Mouse (Mus musculus): Measurements from ENCODE around the gene Elovl1. TPM values are rescaled to one million over a fixed set of nuclear protein-coding genes. Genes with fewer than 3 reads are reported as not detected.

Gene Elovl1
- polyA plus RNA-seq, 2 experiments from 2014 or later, result 115 to 129 TPM

- no peak for ATAC-seq
These were observed 1.5 kb downstream of the Elovl1 start for GRCm38 (mm10) chr4:118429215-118429895.

DNA sequence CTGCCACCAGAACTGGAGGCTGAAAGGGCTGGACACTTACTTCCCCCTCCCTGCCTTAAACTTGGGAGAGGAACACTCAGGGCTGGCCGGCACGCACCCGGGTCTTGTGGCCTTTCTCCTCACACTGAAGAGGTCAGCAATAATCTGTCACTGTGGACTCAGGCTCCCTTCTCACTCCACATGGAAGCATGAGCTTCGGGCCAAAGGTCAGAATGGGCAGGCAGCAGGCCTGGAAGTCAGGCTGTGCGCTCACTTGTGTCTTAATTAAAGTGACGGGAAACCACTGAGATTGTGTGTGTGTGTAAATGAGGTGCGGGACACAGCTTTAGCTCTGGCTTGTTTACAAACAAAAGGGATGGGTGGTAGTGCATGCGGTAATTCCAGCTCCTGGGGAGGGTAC, 4.4 kb downstream of the Elovl1 start:
- no peak for ATAC-seq

- peak; percentile 98 for ATAC-seq
These were observed 9.1 kb downstream of the Elovl1 start, which contains the start of gene Cdc20 for GRCm38 (mm10) chr4:118436820-118437603. Gene Cdc20 (minus strand): TSS chr4:118437352.

DNA sequence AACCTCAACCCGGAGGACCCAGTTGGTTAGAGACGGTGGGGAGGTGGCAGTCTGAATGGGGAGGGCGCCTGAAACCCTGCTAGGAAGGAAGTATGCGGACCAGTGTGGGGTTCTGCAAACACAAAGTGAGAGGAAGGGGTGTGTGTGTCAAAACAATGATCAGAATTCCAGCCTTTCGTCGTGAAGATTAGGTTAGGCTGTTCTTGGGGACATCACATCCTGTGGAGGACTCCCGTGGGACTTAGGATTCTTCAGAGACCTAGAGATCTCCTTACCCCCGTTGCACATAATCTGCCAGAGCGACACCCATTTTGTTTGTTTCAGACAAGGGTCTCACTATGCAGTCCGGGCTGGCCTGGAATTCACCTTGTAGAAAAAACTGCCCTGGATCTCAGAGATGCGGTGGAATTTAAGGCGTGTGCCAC, 9.9 kb downstream of the Elovl1 start:
- ATAC-seq, result peak; percentile 36

GRCm38 (mm10) chr4:118445088-118445487, 17.2 kb downstream of the Elovl1 start:
- no peak for ATAC-seq

GRCm38 (mm10) chr4:118445781-118446414, 18.0 kb downstream of the Elovl1 start:
- no peak for ATAC-seq

DNA sequence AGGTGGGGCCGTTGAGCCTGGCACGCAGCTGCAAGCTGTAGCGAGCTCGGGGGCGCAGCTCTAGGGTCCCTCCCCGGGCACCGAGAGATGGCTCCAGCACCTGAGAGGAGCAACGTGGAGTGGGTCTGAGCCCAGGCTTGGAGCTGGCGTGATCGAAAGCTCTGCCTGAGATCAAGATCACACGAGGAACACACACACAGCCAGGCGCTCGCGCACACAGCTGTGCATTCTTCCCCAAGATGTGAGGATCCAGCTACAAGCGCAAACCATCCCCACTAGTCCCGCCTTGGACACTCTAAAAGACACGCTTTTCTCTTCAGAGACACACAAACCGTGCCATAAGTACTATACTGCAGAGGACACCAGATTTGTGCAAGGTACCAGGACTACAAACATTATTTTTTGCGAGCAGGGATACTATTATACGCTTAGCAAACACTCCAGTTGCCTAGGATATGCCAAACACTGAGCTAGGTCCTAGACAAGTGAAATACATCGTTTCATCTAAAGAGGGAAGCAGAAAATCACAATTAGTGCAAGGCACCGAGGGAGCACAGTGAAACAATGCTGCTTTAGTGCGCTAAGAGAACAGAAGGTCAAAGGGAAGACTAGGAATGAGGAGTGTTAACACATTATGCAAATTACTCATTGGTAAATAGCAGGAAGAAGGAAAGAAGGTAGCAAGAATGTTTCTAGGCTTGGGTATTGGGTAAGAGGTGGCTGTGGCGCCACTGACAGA, 18.7 kb downstream of the Elovl1 start:
- ATAC-seq, result no peak

GRCm38 (mm10) chr4:118457345-118457975, 29.6 kb downstream of the Elovl1 start, which contains the start of gene Mpl:
Gene Mpl (minus strand): TSS chr4:118457513.
- no peak for ATAC-seq

DNA sequence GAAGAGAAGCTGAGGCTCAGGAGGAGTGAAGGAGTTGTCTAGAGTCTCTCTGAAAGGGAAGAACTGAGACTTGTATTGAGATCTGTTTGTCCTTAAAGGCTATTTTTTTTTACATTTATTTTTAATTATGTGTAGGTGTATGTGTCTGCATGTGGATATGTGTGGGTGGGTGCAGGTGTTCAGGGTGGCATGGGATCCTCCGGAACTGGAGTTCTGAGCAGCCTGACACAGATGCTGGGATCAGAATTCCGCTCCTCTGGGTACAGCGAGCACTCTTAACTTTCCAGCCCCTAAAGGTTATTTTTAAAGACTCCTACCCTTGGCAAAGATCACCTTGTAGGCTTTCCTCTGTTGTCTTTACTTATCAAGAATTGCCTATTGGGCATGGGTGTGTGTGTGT, 37.1 kb downstream of the Elovl1 start:
- ATAC-seq, result no peak

GRCm38 (mm10) chr4:118465697-118466163, 37.8 kb downstream of the Elovl1 start:
- no peak for ATAC-seq

DNA sequence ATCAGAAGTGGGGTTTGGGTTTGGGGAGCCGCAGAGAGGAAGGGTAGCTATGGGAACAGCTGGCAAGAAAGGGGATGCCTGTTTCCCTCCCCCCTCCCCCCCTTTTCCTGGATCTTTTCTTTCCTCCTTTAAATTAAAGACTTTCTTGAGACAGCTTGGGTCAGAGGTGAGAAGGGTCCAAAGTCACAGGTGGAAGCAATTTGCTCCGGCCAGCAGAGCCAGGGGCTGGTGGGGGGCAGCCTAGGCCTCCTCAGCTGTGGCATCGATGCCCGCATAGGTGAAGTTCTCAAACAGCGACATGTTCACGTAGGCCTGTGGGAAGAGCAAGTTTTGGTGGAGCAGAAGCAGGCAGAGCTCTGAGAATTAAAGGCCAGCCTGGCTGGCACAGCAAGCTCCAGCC, 43.4 kb downstream of the Elovl1 start:
- no peak for ATAC-seq

- ATAC-seq, result no peak
These were observed 44.8 kb downstream of the Elovl1 start for GRCm38 (mm10) chr4:118472687-118473086.

- no peak for ATAC-seq
These were observed 49.1 kb downstream of the Elovl1 start for GRCm38 (mm10) chr4:118476773-118477530.

Other genes starting within 250 kb of the Elovl1 start
- 10 to 100 TPM in 1 of 2 experiments, 1 to 10 TPM in 1; 4.3 to 14.3 TPM for gene Kdm4a, start 248.1 kb upstream of the Elovl1 start, polyA plus RNA-seq (2017; shearing (Covaris generic))
- under 1 TPM; 0.39 to 0.65 TPM for gene Ptprf, start 136.7 kb upstream of the Elovl1 start, polyA plus RNA-seq (2017; shearing (Covaris generic))
- gene Szt2, start 18.8 kb upstream of the Elovl1 start, polyA plus RNA-seq (2017; shearing (Covaris generic)), result 10 to 100 TPM in 1 of 2 experiments, 1 to 10 TPM in 1; 9.7 to 13.5 TPM
- 100 to 1,000 TPM; 110 to 111 TPM for gene Med8, start 18.8 kb upstream of the Elovl1 start, polyA plus RNA-seq (2017; shearing (Covaris generic))
- 1 to 10 TPM; 4.6 to 7.1 TPM for gene Cdc20, start 9.3 kb downstream of the Elovl1 start, polyA plus RNA-seq (2017; shearing (Covaris generic))
- gene Mpl, start 29.4 kb downstream of the Elovl1 start, polyA plus RNA-seq (2017; shearing (Covaris generic)), result not detected
- gene Tie1, start 62.0 kb downstream of the Elovl1 start, polyA plus RNA-seq (2017; shearing (Covaris generic)), result under 1 TPM in 1 of 2 experiments, not detected in 1; 0.16 TPM
- gene 2610528J11Rik, start 98.9 kb downstream of the Elovl1 start, polyA plus RNA-seq (2017; shearing (Covaris generic)), result not detected
- gene Tmem125, start 116.0 kb downstream of the Elovl1 start, polyA plus RNA-seq (2017; shearing (Covaris generic)), result not detected
- not detected for gene Cfap57, start 192.7 kb downstream of the Elovl1 start, polyA plus RNA-seq (2017; shearing (Covaris generic))
- gene Ebna1bp2, start 192.7 kb downstream of the Elovl1 start, polyA plus RNA-seq (2017; shearing (Covaris generic)), result 100 to 1,000 TPM; 167 to 193 TPM
- not detected for gene Olfr62, start 230.9 kb downstream of the Elovl1 start, polyA plus RNA-seq (2017; shearing (Covaris generic))

All from CD4-positive, CD25-positive, alpha-beta regulatory T cell, adult 4 months (primary cell).